Mouse (Mus musculus) liver, postnatal 0 days (tissue): ENCODE data around the gene Cenps. TPM values are rescaled to one million over a fixed set of nuclear protein-coding genes. Genes with fewer than 3 reads are reported as not detected.
A peak's percentile ranks its signal among the peaks of the same experiment; 100 is the strongest.

ENCODE experiments used
- ATAC-seq: fragments of 200-750 bp; cut with Nextera tagmentation; 2 replicates; pipeline ENCODE4 v1.8.0; 2017; ENCODE audit warnings: mild to moderate bottlenecking, moderate library complexity
- DNase-seq: peaks from one replicate; pipeline ENCODE4 v3.0.0-alpha.2; 2016
- H3K27ac ChIP-seq: fragments of 300-500 bp; sonication (generic); 2 replicates; pipeline ENCODE4 v1.5.1; 2014; ENCODE audit warnings: antibody characterized with exemption, moderate library complexity, mild to moderate bottlenecking, low read depth
- H3K27me3 ChIP-seq: fragments of 300-500 bp; sonication (generic); 2 replicates; pipeline ENCODE4 v1.6.1; 2014; ENCODE audit warnings: low read length, control low read depth, mixed read lengths; ENCODE audit not compliant: insufficient read depth
- H3K36me3 ChIP-seq: fragments of 300-500 bp; sonication (generic); replicated peaks from 2 replicates; pipeline ENCODE4 v1.6.1; 2014; ENCODE audit warnings: mild to moderate bottlenecking, control low read depth, low read length, moderate library complexity, mixed read lengths; ENCODE audit not compliant: insufficient read depth
- H3K4me1 ChIP-seq: fragments of 300-500 bp; sonication (generic); 2 replicates; pipeline ENCODE4 v1.6.1; 2014; ENCODE audit warnings: antibody characterized with exemption, mild to moderate bottlenecking, control low read depth; ENCODE audit not compliant: insufficient read depth
- H3K4me2 ChIP-seq: fragments of 300-500 bp; sonication (generic); 2 replicates; pipeline ENCODE4 v1.6.1; 2014; ENCODE audit warnings: low read depth, mild to moderate bottlenecking, low read length, moderate library complexity, mixed read lengths
- H3K4me3 ChIP-seq: fragments of 300-500 bp; sonication (generic); 2 replicates; pipeline ENCODE4 v1.5.1; 2014; ENCODE audit warnings: low read depth, low read length
- H3K9ac ChIP-seq: fragments of 300-500 bp; sonication (generic); replicated peaks from 2 replicates; pipeline ENCODE4 v1.6.1; 2014; ENCODE audit warnings: mild to moderate bottlenecking, moderate library complexity
- H3K9me3 ChIP-seq: fragments of 300-500 bp; sonication (generic); 2 replicates; pipeline ENCODE4 v1.6.1; 2016; ENCODE audit warnings: mild to moderate bottlenecking, control low read depth, low read length, mixed read lengths
- CTCF ChIP-seq: sonication (generic); IDR thresholded peaks from 2 replicates; pipeline ENCODE4 v1.5.1; 2016; ENCODE audit warnings: antibody characterized with exemption, low read depth
- EP300 ChIP-seq: IDR thresholded peaks from 2 replicates; pipeline ENCODE4 v1.6.1; 2016; ENCODE audit warnings: antibody characterized with exemption, low read depth, mild to moderate bottlenecking
- WGBS: fragments of 180-500 bp; shearing (Covaris S2); extraction: QIAGEN DNeasy Blood & Tissue Kit; methylation state at CpG from one replicate; pipeline ENCODE4 v1.1.7; 2014; ENCODE audit not compliant: insufficient replicate concordance; 5-methylcytosine and 5-hydroxymethylcytosine counted together
- polyA plus RNA-seq: library from polyadenylated mRNA; unstranded; fragments of >200 nt; fragmentation: Nextera tagmentation; extraction: Ambion mirVana; gene quantifications from 2 replicates; pipeline ENCODE4 v1.2.1, GENCODE M21; 2015

Cenps gene
- polyA plus RNA-seq, 1 experiment from 2014 or later, result 8.4 TPM

GRCm38 (mm10) chr4:149099369-149100017 is 37.9 kb downstream of the Cenps start, which contains the start of gene Pex14:
Gene Pex14, minus strand, starts transcription at chr4:149099876.
- TF ChIP-seq EP300, result no peak
- TF ChIP-seq CTCF, result no peak
- peak; percentile 90 for DNase-seq
- no peaks in the 10 kb centered on the region for H3K27me3 ChIP-seq
- no peaks in the 10 kb centered on the region for H3K9me3 ChIP-seq
- peak within 1 kb of the TSS; percentile 92 for H3K9ac ChIP-seq
- H3K4me3 ChIP-seq, result peak within 1 kb of the TSS; percentile 95
- H3K27ac ChIP-seq, result peak within 1 kb of the TSS; percentile 82
- no peaks in the 10 kb centered on the region for H3K36me3 ChIP-seq
- H3K4me1 ChIP-seq, result peaks cover 14% of the 10 kb centered on the region
- ATAC-seq, result peak; percentile 70
- H3K4me2 ChIP-seq, result peak within 1 kb of the TSS; percentile 86
- WGBS, result 0% methylated on average over 47 of the region's 50 CpGs

GRCm38 (mm10) chr4:149098571-149098970 is 38.9 kb downstream of the Cenps start:
- Histone ChIP-seq H3K27ac (peak overlapping the region; percentile 82), H3K4me3 (peak overlapping the region; percentile 95), H3K4me1 (peaks cover 13% of the 10 kb centered on the region), H3K4me2 (peak overlapping the region; percentile 86), H3K9me3 (no peaks in the 10 kb centered on the region), H3K9ac (peak overlapping the region; percentile 92), H3K27me3 (no peaks in the 10 kb centered on the region), H3K36me3 (0 out of 2 replicates have a peak, but pooled peaks cover 2% of the 10 kb centered on the region)
- no peak for TF ChIP-seq EP300
- TF ChIP-seq CTCF, result no peak
- WGBS, result 6% methylated on average over 11 of the region's 11 CpGs
- DNase-seq (no peak), ATAC-seq (peak; percentile 4; the same call in 1 of the 2 replicates)

GRCm38 (mm10) chr4:149097956-149098355 is 39.5 kb downstream of the Cenps start:
- peak; percentile 34 for DNase-seq
- H3K4me3 ChIP-seq, result peak overlapping the region; percentile 95
- H3K27ac ChIP-seq, result peak overlapping the region; percentile 82
- ATAC-seq, result peak; percentile 64
- no peak for TF ChIP-seq CTCF
- 0 out of 2 replicates have a peak, but pooled peaks have one; percentile 36 for TF ChIP-seq EP300
- 60% methylated on average over 3 of the region's 3 CpGs for WGBS
- H3K9ac ChIP-seq, result peak overlapping the region; percentile 92
- H3K9me3 ChIP-seq, result no peaks in the 10 kb centered on the region
- peaks cover 13% of the 10 kb centered on the region for H3K4me1 ChIP-seq
- H3K27me3 ChIP-seq, result no peaks in the 10 kb centered on the region
- H3K4me2 ChIP-seq, result peak overlapping the region; percentile 86
- 0 out of 2 replicates have a peak, but pooled peaks cover 3% of the 10 kb centered on the region for H3K36me3 ChIP-seq

GRCm38 (mm10) chr4:149091364-149091763 is 46.1 kb downstream of the Cenps start:
- no peak overlapping the region; the same call in 1 of the 2 replicates for H3K4me2 ChIP-seq
- 70% methylated on average over 8 of the region's 8 CpGs for WGBS
- H3K4me3 ChIP-seq, result no peak overlapping the region
- no peak overlapping the region for H3K9ac ChIP-seq
- peak; percentile 41; the same call in 1 of the 2 replicates for ATAC-seq
- no peak for DNase-seq
- no peaks in the 10 kb centered on the region for H3K27me3 ChIP-seq
- TF ChIP-seq CTCF (no peak), EP300 (no peak)
- peaks cover 11% of the 10 kb centered on the region for H3K4me1 ChIP-seq
- peak overlapping the region; percentile 52; the same call in 1 of the 2 replicates for H3K27ac ChIP-seq
- H3K9me3 ChIP-seq, result no peaks in the 10 kb centered on the region
- H3K36me3 ChIP-seq, result peaks cover 9% of the 10 kb centered on the region; the same call in 1 of the 2 replicates

GRCm38 (mm10) chr4:149085381-149085780 is 52.0 kb downstream of the Cenps start:
- ATAC-seq (no peak), DNase-seq (no peak)
- no peaks in the 10 kb centered on the region for H3K36me3 ChIP-seq
- 70% methylated on average over 5 of the region's 5 CpGs for WGBS
- H3K4me3 ChIP-seq, result no peak overlapping the region
- no peak overlapping the region for H3K27ac ChIP-seq
- no peak overlapping the region; the same call in 1 of the 2 replicates for H3K9ac ChIP-seq
- H3K4me1 ChIP-seq, result peaks cover 7% of the 10 kb centered on the region
- TF ChIP-seq EP300 (no peak), CTCF (no peak)
- H3K9me3 ChIP-seq, result no peaks in the 10 kb centered on the region
- H3K27me3 ChIP-seq, result no peaks in the 10 kb centered on the region
- no peak overlapping the region for H3K4me2 ChIP-seq

- ATAC-seq (peak; percentile 92), DNase-seq (peak; percentile 85)
- 61% methylated on average over 17 of the region's 17 CpGs for WGBS
- peak overlapping the region; percentile 68 for H3K27ac ChIP-seq
- H3K4me3 ChIP-seq, result no peak overlapping the region
- H3K4me2 ChIP-seq, result peak overlapping the region; percentile 47
- H3K4me1 ChIP-seq, result peaks cover 16% of the 10 kb centered on the region
- no peaks in the 10 kb centered on the region for H3K27me3 ChIP-seq
- TF ChIP-seq CTCF (no peak), EP300 (no peak)
- no peaks in the 10 kb centered on the region for H3K9me3 ChIP-seq
- H3K36me3 ChIP-seq, result no peaks in the 10 kb centered on the region
- 0 out of 2 replicates have a peak overlapping the region, but pooled peaks have one; percentile 7 for H3K9ac ChIP-seq
Measured at GRCm38 (mm10) chr4:149081528-149081927, 55.9 kb downstream of the Cenps start.
